Mouse (Mus musculus) adrenal gland, postnatal 25 days (tissue): ENCODE measurements around the gene Zfp423. TPM values are rescaled to one million over a fixed set of nuclear protein-coding genes. Genes with fewer than 3 reads are reported as not detected.
A peak's percentile ranks its signal among the peaks of the same experiment; 100 is the strongest.

Experiments used
- DNase-seq: peaks from one replicate; pipeline ENCODE4 v3.0.0; 2021; ENCODE audit warnings: mixed read lengths
- total RNA-seq: library from RNA; stranded (reverse); gene quantifications from 2 replicates; pipeline ENCODE4 v1.2.3, GENCODE M21; 2021

Zfp423 gene
- total RNA-seq, 1 experiment from 2014 or later: 17.5 TPM

- no peak for DNase-seq
These were observed 156.0 kb downstream of the Zfp423 start for GRCm38 (mm10) chr8:87803437-87803836.

GRCm38 (mm10) chr8:87802571-87802970 is 156.8 kb downstream of the Zfp423 start:
- DNase-seq: no peak

- no peak for DNase-seq
These were observed 159.3 kb downstream of the Zfp423 start for GRCm38 (mm10) chr8:87800121-87800520.

GRCm38 (mm10) chr8:87796234-87796633 is 163.2 kb downstream of the Zfp423 start:
- DNase-seq: peak; percentile 41

GRCm38 (mm10) chr8:87794639-87795038 is 164.8 kb downstream of the Zfp423 start:
- no peak for DNase-seq

- no peak for DNase-seq
These were observed 168.3 kb downstream of the Zfp423 start for GRCm38 (mm10) chr8:87791103-87791502.

- DNase-seq: no peak
These were observed 174.6 kb downstream of the Zfp423 start for GRCm38 (mm10) chr8:87784641-87785439.

GRCm38 (mm10) chr8:87784227-87784626 is 175.2 kb downstream of the Zfp423 start:
- no peak for DNase-seq

GRCm38 (mm10) chr8:87783198-87783597 is 176.2 kb downstream of the Zfp423 start:
- no peak for DNase-seq

- no peak for DNase-seq
These were observed 181.8 kb downstream of the Zfp423 start for GRCm38 (mm10) chr8:87777586-87777985.

GRCm38 (mm10) chr8:87775889-87776288 is 183.5 kb downstream of the Zfp423 start:
- DNase-seq: no peak

GRCm38 (mm10) chr8:87774966-87775365 is 184.4 kb downstream of the Zfp423 start:
- DNase-seq: no peak

GRCm38 (mm10) chr8:87772894-87773502 is 186.4 kb downstream of the Zfp423 start:
- DNase-seq: no peak

GRCm38 (mm10) chr8:87767882-87768281 is 191.5 kb downstream of the Zfp423 start:
- DNase-seq: no peak

- no peak for DNase-seq
These were observed 194.1 kb downstream of the Zfp423 start for GRCm38 (mm10) chr8:87765276-87765675.

- DNase-seq: no peak
These were observed 200.6 kb downstream of the Zfp423 start for GRCm38 (mm10) chr8:87758750-87759149.

- DNase-seq: no peak
These were observed 204.5 kb downstream of the Zfp423 start for GRCm38 (mm10) chr8:87754853-87755252.

GRCm38 (mm10) chr8:87753636-87754035 is 205.8 kb downstream of the Zfp423 start:
- peak; percentile 36 for DNase-seq

GRCm38 (mm10) chr8:87753148-87753547 is 206.2 kb downstream of the Zfp423 start:
- peak; percentile 31 for DNase-seq

GRCm38 (mm10) chr8:87752710-87753109 is 206.7 kb downstream of the Zfp423 start:
- peak; percentile 44 for DNase-seq

GRCm38 (mm10) chr8:87747582-87747981 is 211.8 kb downstream of the Zfp423 start:
- no peak for DNase-seq

- no peak for DNase-seq
These were observed 212.3 kb downstream of the Zfp423 start for GRCm38 (mm10) chr8:87747142-87747541.

GRCm38 (mm10) chr8:87746072-87746471 is 213.3 kb downstream of the Zfp423 start:
- no peak for DNase-seq
